Mouse (Mus musculus) stomach, embryonic 16.5 days (tissue): ENCODE data around the gene Gnas. TPM values are rescaled to one million over a fixed set of nuclear protein-coding genes. Genes with fewer than 3 reads are reported as not detected.
A peak's percentile ranks its signal among the peaks of the same experiment; 100 is the strongest.

Experiments
- ATAC-seq: fragments of 200-750 bp; cut with Nextera tagmentation; 2 replicates; pipeline ENCODE4 v1.8.0; 2017; ENCODE audit warnings: moderate number of reproducible peaks, moderate TSS enrichment; ENCODE audit not compliant: insufficient read depth, low FRiP score
- H3K27ac ChIP-seq: fragments of 300-500 bp; sonication (generic); 2 replicates; pipeline ENCODE4 v1.5.1; 2014; ENCODE audit warnings: low read length
- H3K27me3 ChIP-seq: fragments of 300-500 bp; sonication (generic); 2 replicates; pipeline ENCODE4 v1.6.1; 2014; ENCODE audit warnings: low read length, control low read depth, mixed read lengths; ENCODE audit not compliant: control insufficient read depth, insufficient read depth
- H3K36me3 ChIP-seq: fragments of 300-500 bp; sonication (generic); 2 replicates; pipeline ENCODE4 v1.6.1; 2014; ENCODE audit warnings: low read length; ENCODE audit not compliant: control insufficient read depth, insufficient read depth
- H3K4me1 ChIP-seq: fragments of 300-500 bp; sonication (generic); 2 replicates; pipeline ENCODE4 v1.6.1; 2014; ENCODE audit warnings: low read length, control low read depth, mixed read lengths; ENCODE audit not compliant: control insufficient read depth, insufficient read depth
- H3K4me2 ChIP-seq: fragments of 300-500 bp; sonication (generic); 2 replicates; pipeline ENCODE4 v1.6.1; 2014; ENCODE audit warnings: low read depth, low read length, mixed read lengths
- H3K4me3 ChIP-seq: fragments of 300-500 bp; sonication (generic); replicated peaks from 2 replicates; pipeline ENCODE4 v1.5.1; 2014; ENCODE audit warnings: mild to moderate bottlenecking, low read length
- H3K9ac ChIP-seq: fragments of 300-500 bp; sonication (generic); 2 replicates; pipeline ENCODE4 v1.6.1; 2014; ENCODE audit warnings: low read length
- H3K9me3 ChIP-seq: fragments of 300-500 bp; sonication (generic); replicated peaks from 2 replicates; pipeline ENCODE4 v1.6.1; 2016; ENCODE audit warnings: low read length, control low read depth; ENCODE audit not compliant: control insufficient read depth
- WGBS: fragments of 180-500 bp; shearing (Covaris S2); extraction: QIAGEN DNeasy Blood & Tissue Kit; methylation state at CpG from one replicate; pipeline ENCODE4 v1.1.7; 2014; 5-methylcytosine and 5-hydroxymethylcytosine counted together
- microRNA counts: library from miRNA; unstranded; fragments of <30 nt; microRNA quantifications from one replicate; lab custom pipeline; 2016
- microRNA-seq: library from miRNA; unstranded; fragments of <30 nt; microRNA quantifications from one replicate; pipeline ENCODE4, GENCODE M21; 2016
- polyA plus RNA-seq: library from polyadenylated mRNA; unstranded; fragments of >200 nt; fragmentation: Nextera tagmentation; extraction: Ambion mirVana; gene quantifications from 2 replicates; pipeline ENCODE4 v1.2.1, GENCODE M21; 2015

Gene Gnas
- polyA plus RNA-seq, 1 experiment from 2014 or later: 721 TPM

- Histone ChIP-seq H3K27me3 (no peaks in the 10 kb centered on the region), H3K9me3 (no peaks in the 10 kb centered on the region), H3K4me1 (no peaks in the 10 kb centered on the region), H3K36me3 (no peaks in the 10 kb centered on the region), H3K9ac (no peak overlapping the region), H3K4me3 (no peak overlapping the region), H3K27ac (no peak overlapping the region), H3K4me2 (no peak overlapping the region)
- WGBS: 87% methylated on average over 4 of the region's 4 CpGs
- no peak for ATAC-seq
Measured at GRCm38 (mm10) chr2:174358516-174358915, 74.4 kb downstream of the Gnas start.

GRCm38 (mm10) chr2:174359656-174360055 is 75.5 kb downstream of the Gnas start:
- H3K4me1 ChIP-seq: no peaks in the 10 kb centered on the region
- H3K36me3 ChIP-seq: no peaks in the 10 kb centered on the region
- 72% methylated on average over 4 of the region's 4 CpGs for WGBS
- H3K27ac ChIP-seq: no peak overlapping the region
- H3K4me3 ChIP-seq: no peak overlapping the region
- H3K9me3 ChIP-seq: no peaks in the 10 kb centered on the region
- no peak for ATAC-seq
- H3K27me3 ChIP-seq: no peaks in the 10 kb centered on the region
- H3K9ac ChIP-seq: no peak overlapping the region
- H3K4me2 ChIP-seq: no peak overlapping the region

GRCm38 (mm10) chr2:174366571-174366970 is 82.5 kb downstream of the Gnas start:
- no peaks in the 10 kb centered on the region for H3K4me1 ChIP-seq
- no peaks in the 10 kb centered on the region for H3K36me3 ChIP-seq
- no peaks in the 10 kb centered on the region for H3K27me3 ChIP-seq
- H3K9ac ChIP-seq: no peak overlapping the region
- no peak overlapping the region for H3K27ac ChIP-seq
- no peak overlapping the region for H3K4me3 ChIP-seq
- no peak for ATAC-seq
- H3K4me2 ChIP-seq: no peak overlapping the region
- 80% methylated on average over 10 of the region's 10 CpGs for WGBS
- no peaks in the 10 kb centered on the region for H3K9me3 ChIP-seq

- Histone ChIP-seq H3K4me2 (no peak overlapping the region), H3K4me3 (no peak overlapping the region), H3K27me3 (no peaks in the 10 kb centered on the region), H3K36me3 (no peaks in the 10 kb centered on the region), H3K27ac (no peak overlapping the region), H3K4me1 (no peaks in the 10 kb centered on the region), H3K9me3 (no peaks in the 10 kb centered on the region), H3K9ac (no peak overlapping the region)
- ATAC-seq: no peak
- 86% methylated on average over 9 of the region's 9 CpGs for WGBS
Measured at GRCm38 (mm10) chr2:174381021-174381420, 96.9 kb downstream of the Gnas start.

GRCm38 (mm10) chr2:174391936-174392335 is 107.8 kb downstream of the Gnas start:
- no peak for ATAC-seq
- Histone ChIP-seq H3K4me3 (no peak overlapping the region), H3K9ac (no peak overlapping the region), H3K36me3 (no peaks in the 10 kb centered on the region), H3K4me1 (no peaks in the 10 kb centered on the region), H3K27ac (no peak overlapping the region), H3K9me3 (no peaks in the 10 kb centered on the region), H3K27me3 (no peaks in the 10 kb centered on the region), H3K4me2 (no peak overlapping the region)
- 93% methylated on average over 3 of the region's 3 CpGs for WGBS

- no peaks in the 10 kb centered on the region for H3K36me3 ChIP-seq
- H3K9me3 ChIP-seq: no peaks in the 10 kb centered on the region
- H3K27ac ChIP-seq: no peak overlapping the region
- no peak overlapping the region for H3K4me3 ChIP-seq
- H3K27me3 ChIP-seq: no peaks in the 10 kb centered on the region
- H3K9ac ChIP-seq: no peak overlapping the region
- H3K4me2 ChIP-seq: no peak overlapping the region
- no peaks in the 10 kb centered on the region for H3K4me1 ChIP-seq
- ATAC-seq: no peak
- 82% methylated on average over 9 of the region's 9 CpGs for WGBS
Measured at GRCm38 (mm10) chr2:174392554-174392953, 108.4 kb downstream of the Gnas start.

- no peak overlapping the region for H3K27ac ChIP-seq
- 74% methylated on average over 5 of the region's 5 CpGs for WGBS
- H3K4me1 ChIP-seq: no peaks in the 10 kb centered on the region
- no peak overlapping the region for H3K9ac ChIP-seq
- H3K27me3 ChIP-seq: no peaks in the 10 kb centered on the region
- no peak overlapping the region for H3K4me3 ChIP-seq
- ATAC-seq: no peak
- H3K36me3 ChIP-seq: no peaks in the 10 kb centered on the region
- H3K4me2 ChIP-seq: no peak overlapping the region
- H3K9me3 ChIP-seq: no peaks in the 10 kb centered on the region
Measured at GRCm38 (mm10) chr2:174393383-174393782, 109.3 kb downstream of the Gnas start.

MicroRNA genes within 50 kb of the gene (microRNA counts, 519-probe panel; counts per million panel counts)
- microRNA mmu-miR-296-3p (lab: Ali Mortazavi, UCI) (not detected), microRNA mmu-miR-296-5p (lab: Ali Mortazavi, UCI) (3,393 counts per million, percentile 78 among the panel's probes with 10 or more counts), microRNA mmu-miR-298 (lab: Ali Mortazavi, UCI) (2,155 counts per million, percentile 44 among the panel's probes with 10 or more counts)

Small RNA genes within 50 kb of the gene (microRNA-seq; reads per million reads assigned to microRNA genes)
- gene Gm27591 (not detected), gene Mir296 (3,121 reads per million, percentile 87 among the genes with 10 or more reads in this experiment), gene Mir298 (2,080 reads per million, percentile 83 among the genes with 10 or more reads in this experiment)

Other genes with a start within 250 kb of the Gnas start
- gene Stx16, start 208.0 kb upstream of the Gnas start, polyA plus RNA-seq: 12.8 and 14.8 TPM in 2 replicates
- gene Npepl1, start 174.0 kb upstream of the Gnas start, polyA plus RNA-seq: 46.9 and 55.1 TPM in 2 replicates
- 34.1 and 63.1 TPM in 2 replicates for gene Gm20721, start 62.4 kb downstream of the Gnas start, polyA plus RNA-seq
- gene Nelfcd, start 131.5 kb downstream of the Gnas start, polyA plus RNA-seq: 89.0 and 92.4 TPM in 2 replicates
- gene Ctsz, start 154.7 kb downstream of the Gnas start, polyA plus RNA-seq: 195 and 203 TPM in 2 replicates
- 1.2 and 1.4 TPM in 2 replicates for gene Tubb1, start 166.4 kb downstream of the Gnas start, polyA plus RNA-seq
- 624 and 803 TPM in 2 replicates for gene Atp5e, start 179.8 kb downstream of the Gnas start, polyA plus RNA-seq
- 118 and 122 TPM in 2 replicates for gene Prelid3b, start 188.8 kb downstream of the Gnas start, polyA plus RNA-seq